Mouse (Mus musculus): ENCODE data around the gene Nbea.

DNA sequence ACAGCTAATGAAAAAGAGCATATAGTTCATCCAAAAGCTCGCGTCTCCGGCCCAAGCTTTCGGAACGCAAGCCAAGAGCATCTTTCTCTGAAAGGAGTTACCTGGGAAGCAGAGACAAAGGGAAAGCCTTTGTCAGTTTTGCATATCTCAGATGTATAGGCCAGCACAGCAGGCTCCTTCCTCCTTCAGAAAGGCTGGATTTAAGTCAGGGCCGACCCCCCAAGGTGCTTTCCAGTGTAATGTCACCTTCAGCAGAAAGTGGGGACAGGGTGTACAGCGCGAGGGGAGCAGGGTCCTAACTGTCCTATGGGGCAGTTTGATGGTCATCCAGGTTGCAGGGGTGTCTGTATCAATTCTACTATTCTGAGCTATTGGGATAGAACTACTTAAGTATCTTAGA is 419.9 kb downstream of the Nbea start:
- TF ChIP-seq POLR2A (IDR thresholded peaks at IDR 0.05; ENCODE audit: control insufficient read depth, extremely low read depth, insufficient read depth, low read length, poor library complexity), result no peak
- TF ChIP-seq CTCF (IDR thresholded peaks at IDR 0.05; ENCODE audit: borderline replicate concordance, control insufficient read depth, extremely low read depth, insufficient read depth, low read length, poor library complexity), result no peak
